Mouse (Mus musculus) forebrain, embryonic 10.5 days (tissue): Measurements from ENCODE around the gene Commd4. TPM values are rescaled to one million over a fixed set of nuclear protein-coding genes. Genes with fewer than 3 reads are reported as not detected.
A peak's percentile ranks its signal among the peaks of the same experiment; 100 is the strongest.
"Not testable (repeated sequence)": the region's sequence is repeated elsewhere in the genome, so short reads cannot be mapped to it uniquely, and the experiment has no call there.

Source experiments
- DNase-seq: peaks from one replicate; pipeline ENCODE4 v3.0.0-alpha.2; 2017; ENCODE audit warnings: low spot score; ENCODE audit errors: extremely low spot score
- H3K27ac ChIP-seq: fragments of 300-500 bp; sonication (generic); 2 replicates; pipeline ENCODE4 v1.5.1; 2016; ENCODE audit warnings: mild to moderate bottlenecking
- H3K27me3 ChIP-seq: fragments of 300-500 bp; sonication (generic); 2 replicates; pipeline ENCODE4 v1.6.1; 2016; ENCODE audit warnings: mild to moderate bottlenecking; ENCODE audit not compliant: poor library complexity, severe bottlenecking
- H3K36me3 ChIP-seq: fragments of 300-500 bp; sonication (generic); replicated peaks from 2 replicates; pipeline ENCODE4 v1.6.1; 2016; ENCODE audit warnings: mild to moderate bottlenecking, moderate library complexity
- H3K4me1 ChIP-seq: fragments of 300-500 bp; sonication (generic); 2 replicates; pipeline ENCODE4 v1.6.1; 2016
- H3K4me3 ChIP-seq: fragments of 300-500 bp; sonication (generic); 2 replicates; pipeline ENCODE4 v1.5.1; 2016; ENCODE audit warnings: mild to moderate bottlenecking, moderate library complexity
- H3K9me3 ChIP-seq: fragments of 300-500 bp; sonication (generic); 2 replicates; pipeline ENCODE4 v1.6.1; 2016; ENCODE audit warnings: mild to moderate bottlenecking, moderate library complexity
- WGBS: fragments of 180-500 bp; shearing (Covaris S2); methylation state at CpG from one replicate; pipeline ENCODE4 v1.1.7; 2016; 5-methylcytosine and 5-hydroxymethylcytosine counted together
- polyA plus RNA-seq: library from polyadenylated mRNA; unstranded; fragments of >200 nt; fragmentation: Nextera tagmentation; extraction: Ambion mirVana; gene quantifications from 2 replicates; pipeline ENCODE4 v1.2.1, GENCODE M21; 2016

Gene Commd4
- 106 and 111 TPM in 2 replicates for polyA plus RNA-seq

- Histone ChIP-seq H3K4me1 (peaks cover 19% of the 10 kb centered on the region), H3K36me3 (peaks cover 19% of the 10 kb centered on the region), H3K4me3 (peak within 1 kb of the TSS; percentile 91), H3K9me3 (no peaks in the 10 kb centered on the region), H3K27ac (peak within 1 kb of the TSS; percentile 88), H3K27me3 (peaks cover 3% of the 10 kb centered on the region; the same call in 1 of the 2 replicates)
- WGBS = under 1% methylated on average over 24 of the region's 24 CpGs
- peak; percentile 93 for DNase-seq
Measured at GRCm38 (mm10) chr9:57158013-57158470, at the start of gene Commd4. TSS of gene Commd4 (minus strand) at chr9:57158331.

- 76% methylated on average over 2 of the region's 2 CpGs for WGBS
- Histone ChIP-seq H3K4me3 (no peak overlapping the region), H3K27ac (no peak overlapping the region), H3K36me3 (no peaks in the 10 kb centered on the region), H3K27me3 (no peaks in the 10 kb centered on the region), H3K9me3 (no peaks in the 10 kb centered on the region), H3K4me1 (no peaks in the 10 kb centered on the region)
- DNase-seq = no peak
Measured at GRCm38 (mm10) chr9:57206896-57207295, 48.8 kb upstream of the Commd4 start.

GRCm38 (mm10) chr9:57203571-57203970, 45.4 kb upstream of the Commd4 start:
- WGBS = 91% methylated on average over 13 of the region's 13 CpGs
- not testable (repeated sequence) for H3K27ac ChIP-seq, H3K4me1 ChIP-seq, H3K36me3 ChIP-seq, DNase-seq, H3K4me3 ChIP-seq, H3K9me3 ChIP-seq, H3K27me3 ChIP-seq

- Histone ChIP-seq H3K4me3 (no peak overlapping the region), H3K27ac (no peak overlapping the region), H3K36me3 (no peaks in the 10 kb centered on the region), H3K27me3 (no peaks in the 10 kb centered on the region), H3K9me3 (no peaks in the 10 kb centered on the region), H3K4me1 (no peaks in the 10 kb centered on the region)
- no peak for DNase-seq
- 80% methylated on average over 7 of the region's 7 CpGs for WGBS
Measured at GRCm38 (mm10) chr9:57202981-57203380, 44.9 kb upstream of the Commd4 start.

DNA sequence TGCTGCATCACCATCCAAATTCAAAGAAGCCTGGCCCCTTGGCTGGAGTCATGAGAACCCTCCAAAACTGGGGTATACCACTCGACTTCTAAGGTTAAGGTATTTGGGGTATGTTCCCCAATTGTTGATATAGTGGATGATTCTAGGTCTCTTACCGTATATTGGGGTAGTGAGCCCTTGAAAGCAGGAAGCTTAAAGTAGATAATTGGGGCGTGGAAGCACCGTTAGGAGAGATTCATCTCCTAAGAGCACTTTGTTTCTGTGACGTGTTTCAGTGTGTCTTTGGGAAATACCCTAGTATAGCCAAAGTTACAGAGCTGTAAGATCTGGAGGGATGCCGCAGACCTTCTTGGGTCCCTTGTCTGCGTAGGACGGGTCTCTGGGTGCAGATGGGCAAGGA, 39.3 kb upstream of the Commd4 start:
- no peak for DNase-seq
- Histone ChIP-seq H3K9me3 (no peaks in the 10 kb centered on the region), H3K27ac (no peak overlapping the region), H3K27me3 (no peaks in the 10 kb centered on the region), H3K4me3 (no peak overlapping the region), H3K4me1 (no peaks in the 10 kb centered on the region), H3K36me3 (no peaks in the 10 kb centered on the region)
- 73% methylated on average over 8 of the region's 8 CpGs for WGBS

GRCm38 (mm10) chr9:57196708-57197107, 38.6 kb upstream of the Commd4 start:
- no peak overlapping the region for H3K27ac ChIP-seq
- no peaks in the 10 kb centered on the region for H3K27me3 ChIP-seq
- no peak for DNase-seq
- no peaks in the 10 kb centered on the region for H3K36me3 ChIP-seq
- H3K4me3 ChIP-seq = no peak overlapping the region
- no peaks in the 10 kb centered on the region for H3K4me1 ChIP-seq
- 84% methylated on average over 3 of the region's 3 CpGs for whole genome bisulfite sequencing
- H3K9me3 ChIP-seq = no peaks in the 10 kb centered on the region

GRCm38 (mm10) chr9:57168411-57168810, 10.3 kb upstream of the Commd4 start:
- no peak for DNase-seq
- 85% methylated on average over 5 of the region's 5 CpGs for WGBS
- no peaks in the 10 kb centered on the region for H3K4me1 ChIP-seq

GRCm38 (mm10) chr9:57166173-57166572, 8.0 kb upstream of the Commd4 start:
- DNase-seq = no peak
- H3K9me3 ChIP-seq = no peaks in the 10 kb centered on the region
- no peaks in the 10 kb centered on the region for H3K27me3 ChIP-seq
- no peak overlapping the region for H3K4me3 ChIP-seq
- no peaks in the 10 kb centered on the region for H3K4me1 ChIP-seq
- 93% methylated on average over 2 of the region's 2 CpGs for WGBS
- H3K36me3 ChIP-seq = no peaks in the 10 kb centered on the region
- H3K27ac ChIP-seq = no peak overlapping the region

More at GRCm38 (mm10) chr9:57168411-57168810, 10.3 kb upstream of the Commd4 start:
- no peaks in the 10 kb centered on the region for H3K36me3 ChIP-seq
- no peak overlapping the region for H3K4me3 ChIP-seq
- no peaks in the 10 kb centered on the region for H3K27me3 ChIP-seq
- no peak overlapping the region for H3K27ac ChIP-seq
- H3K9me3 ChIP-seq = no peaks in the 10 kb centered on the region

DNA sequence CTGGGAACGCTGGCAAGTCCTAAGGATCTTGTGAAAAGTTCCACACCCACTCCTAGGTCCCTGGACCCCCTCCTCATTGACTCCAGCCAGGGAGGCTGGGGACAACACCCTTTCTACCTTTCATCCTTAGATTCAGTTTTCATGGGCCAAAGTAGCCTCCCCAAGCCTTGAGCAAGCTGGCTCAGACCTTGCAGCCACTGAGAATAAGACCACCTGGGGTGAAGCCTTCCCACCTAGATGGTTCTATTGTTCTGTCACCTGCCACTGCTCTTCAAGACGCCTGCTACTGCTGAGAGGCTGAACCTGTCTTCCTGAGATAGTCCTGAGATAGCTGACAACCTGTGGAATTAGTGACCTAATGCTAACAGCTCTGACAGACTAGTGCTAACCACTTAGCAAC, 5.0 kb upstream of the Commd4 start:
- no peaks in the 10 kb centered on the region for H3K9me3 ChIP-seq
- no peak overlapping the region for H3K4me3 ChIP-seq
- peaks cover 3% of the 10 kb centered on the region; the same call in 1 of the 2 replicates for H3K27me3 ChIP-seq
- H3K36me3 ChIP-seq = no peaks in the 10 kb centered on the region
- no peak overlapping the region for H3K27ac ChIP-seq
- WGBS = 40% methylated on average over 2 of the region's 2 CpGs
- H3K4me1 ChIP-seq = peaks cover 6% of the 10 kb centered on the region
- no peak for DNase-seq

- no peak for DNase-seq
Measured at GRCm38 (mm10) chr9:57162496-57162895, 4.4 kb upstream of the Commd4 start.

DNA sequence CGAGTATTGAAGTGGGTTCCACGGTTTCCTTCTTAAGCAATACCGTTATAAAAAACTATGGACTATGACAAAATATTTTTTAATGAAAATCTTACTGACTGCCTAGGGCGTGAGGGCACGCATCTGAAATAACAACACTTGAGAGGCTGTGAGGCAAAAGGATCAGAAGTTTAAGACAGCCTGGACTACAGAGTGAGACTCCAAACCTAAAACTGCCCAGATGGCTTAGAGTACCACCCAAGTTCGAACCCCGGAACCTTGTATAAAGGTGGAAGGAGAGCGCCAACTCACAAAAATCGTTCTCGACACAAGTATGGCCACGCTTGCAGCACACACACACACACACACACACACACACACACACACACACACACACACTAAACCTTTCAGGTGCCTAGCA, 375 bp upstream of the Commd4 start:
- H3K36me3 ChIP-seq = peaks cover 19% of the 10 kb centered on the region
- H3K4me1 ChIP-seq = peaks cover 19% of the 10 kb centered on the region
- no peak for DNase-seq
- H3K27ac ChIP-seq = peak overlapping the region; percentile 88
- peak overlapping the region; percentile 91 for H3K4me3 ChIP-seq
- peaks cover 3% of the 10 kb centered on the region; the same call in 1 of the 2 replicates for H3K27me3 ChIP-seq
- H3K9me3 ChIP-seq = no peaks in the 10 kb centered on the region
- 40% methylated on average over 11 of the region's 11 CpGs for WGBS

More at GRCm38 (mm10) chr9:57162496-57162895, 4.4 kb upstream of the Commd4 start:
- H3K27ac ChIP-seq = no peak overlapping the region
- 33% methylated on average over 3 of the region's 3 CpGs for WGBS
- peaks cover 10% of the 10 kb centered on the region for H3K4me1 ChIP-seq
- H3K36me3 ChIP-seq = no peaks in the 10 kb centered on the region
- H3K9me3 ChIP-seq = no peaks in the 10 kb centered on the region
- peaks cover 3% of the 10 kb centered on the region; the same call in 1 of the 2 replicates for H3K27me3 ChIP-seq
- H3K4me3 ChIP-seq = no peak overlapping the region

GRCm38 (mm10) chr9:57157499-57157898, 632 bp downstream of the Commd4 start:
- H3K27me3 ChIP-seq = peaks cover 3% of the 10 kb centered on the region; the same call in 1 of the 2 replicates
- DNase-seq = no peak
- H3K36me3 ChIP-seq = peaks cover 19% of the 10 kb centered on the region
- peak overlapping the region; percentile 91 for H3K4me3 ChIP-seq
- peaks cover 19% of the 10 kb centered on the region for H3K4me1 ChIP-seq
- H3K27ac ChIP-seq = peak overlapping the region; percentile 88
- H3K9me3 ChIP-seq = no peaks in the 10 kb centered on the region
- WGBS = 37% methylated on average over 13 of the region's 13 CpGs

DNA sequence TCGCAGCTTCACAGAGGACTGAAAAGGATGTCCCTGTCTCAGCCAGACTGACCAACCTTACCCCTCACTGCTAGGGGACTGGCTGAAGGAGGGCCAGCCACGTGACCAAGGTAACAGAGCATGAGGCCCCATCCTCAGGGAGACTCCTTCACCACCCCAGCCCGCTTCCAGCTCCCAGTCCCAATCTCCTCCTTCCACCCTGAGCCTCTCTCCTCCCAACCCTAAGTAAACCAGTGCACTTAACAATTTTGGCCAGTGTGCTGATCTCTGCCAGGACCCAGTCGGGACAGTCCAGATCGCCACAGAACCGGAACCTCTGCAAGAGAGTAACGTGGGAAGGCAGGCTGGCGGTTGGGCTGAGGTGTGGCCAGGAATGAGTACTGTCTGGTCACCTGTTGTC, 1.3 kb downstream of the Commd4 start:
- H3K27me3 ChIP-seq = peaks cover 3% of the 10 kb centered on the region; the same call in 1 of the 2 replicates
- H3K27ac ChIP-seq = no peak overlapping the region
- peak overlapping the region; percentile 91; the same call in 1 of the 2 replicates for H3K4me3 ChIP-seq
- DNase-seq = no peak
- no peaks in the 10 kb centered on the region for H3K9me3 ChIP-seq
- H3K36me3 ChIP-seq = peaks cover 19% of the 10 kb centered on the region
- peaks cover 19% of the 10 kb centered on the region for H3K4me1 ChIP-seq
- WGBS = 89% methylated on average over 8 of the region's 8 CpGs
